Mouse (Mus musculus) forebrain, postnatal 0 days (tissue): ENCODE measurements around the gene Tnik. TPM values are rescaled to one million over a fixed set of nuclear protein-coding genes. Genes with fewer than 3 reads are reported as not detected.
A peak's percentile ranks its signal among the peaks of the same experiment; 100 is the strongest.

ENCODE experiments used
- ATAC-seq: fragments of 200-750 bp; cut with Nextera tagmentation; 2 replicates; pipeline ENCODE4 v1.8.0; 2017; ENCODE audit warnings: mild to moderate bottlenecking, moderate library complexity
- DNase-seq: peaks from one replicate; pipeline ENCODE4 v3.0.0-alpha.2; 2015
- H3K27ac ChIP-seq: fragments of 300-500 bp; sonication (generic); 2 replicates; pipeline ENCODE4 v1.5.1; 2014; ENCODE audit warnings: low read depth, mild to moderate bottlenecking, antibody characterized with exemption, low read length, moderate library complexity, mixed read lengths
- H3K27me3 ChIP-seq: fragments of 300-500 bp; sonication (generic); 2 replicates; pipeline ENCODE4 v1.6.1; 2014; ENCODE audit warnings: mild to moderate bottlenecking, low read length, mixed read lengths; ENCODE audit not compliant: insufficient read depth
- H3K36me3 ChIP-seq: fragments of 300-500 bp; sonication (generic); 2 replicates; pipeline ENCODE4 v1.6.1; 2014; ENCODE audit warnings: mild to moderate bottlenecking, moderate library complexity; ENCODE audit not compliant: insufficient read depth
- H3K4me1 ChIP-seq: fragments of 300-500 bp; sonication (generic); 2 replicates; pipeline ENCODE4 v1.6.1; 2014; ENCODE audit warnings: antibody characterized with exemption; ENCODE audit not compliant: insufficient read depth
- H3K4me2 ChIP-seq: fragments of 300-500 bp; sonication (generic); 2 replicates; pipeline ENCODE4 v1.6.1; 2014; ENCODE audit warnings: low read depth, mild to moderate bottlenecking, moderate library complexity
- H3K4me3 ChIP-seq: fragments of 300-500 bp; sonication (generic); 2 replicates; pipeline ENCODE4 v1.5.1; 2014; ENCODE audit warnings: low read depth, low read length, mixed read lengths
- H3K9ac ChIP-seq: fragments of 300-500 bp; sonication (generic); 2 replicates; pipeline ENCODE4 v1.6.1; 2014; ENCODE audit warnings: mild to moderate bottlenecking
- H3K9me3 ChIP-seq: fragments of 300-500 bp; sonication (generic); 2 replicates; pipeline ENCODE4 v1.6.1; 2016; ENCODE audit warnings: low read length
- CTCF ChIP-seq: sonication (generic); IDR thresholded peaks from 2 replicates; pipeline ENCODE4 v1.5.1; 2016; ENCODE audit warnings: antibody characterized with exemption, control low read depth, low read depth
- WGBS: fragments of 180-500 bp; shearing (Covaris S2); extraction: QIAGEN DNeasy Blood & Tissue Kit; methylation state at CpG from one replicate; pipeline ENCODE4 v1.1.7; 2014; 5-methylcytosine and 5-hydroxymethylcytosine counted together
- microRNA-seq, 2 experiments: library from miRNA; unstranded; fragments of <30 nt; microRNA quantifications; one replicate each; pipeline ENCODE4; 2016
- polyA plus RNA-seq: library from polyadenylated mRNA; unstranded; fragments of >200 nt; fragmentation: Nextera tagmentation; extraction: Ambion mirVana; gene quantifications from 2 replicates; pipeline ENCODE4 v1.2.1, GENCODE M21; 2015
- total RNA-seq: library from RNA; depleted of rRNA; stranded (reverse); fragments of >200 nt; gene quantifications from 2 replicates; pipeline ENCODE4 v1.2.3, GENCODE M21; 2014

Gene Tnik
- total and polyA plus RNA-seq, 2 experiments from 2014 or later = 43.0 to 125 TPM

DNA sequence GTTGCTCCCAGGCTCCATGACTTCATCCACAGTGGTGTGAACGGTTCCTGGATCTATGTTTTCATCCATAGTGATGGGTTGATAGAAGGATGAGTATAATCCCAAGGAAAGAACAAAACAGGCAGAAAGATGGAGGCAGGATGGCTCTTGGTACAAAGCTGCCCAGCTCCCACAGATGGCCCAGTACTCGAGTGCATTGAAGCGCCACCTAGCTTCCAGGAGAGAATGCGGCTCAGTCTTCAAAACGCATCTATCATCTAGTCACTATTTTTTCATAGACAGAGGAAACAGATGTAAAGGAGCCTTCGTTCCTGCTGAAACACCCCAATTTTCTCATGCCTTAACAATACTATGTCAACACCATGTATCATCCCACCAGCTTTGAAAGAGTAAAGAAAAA is 460.5 kb downstream of the Tnik start:
- TF ChIP-seq CTCF = peak; percentile 36
- no peak overlapping the region for H3K9ac ChIP-seq

DNA sequence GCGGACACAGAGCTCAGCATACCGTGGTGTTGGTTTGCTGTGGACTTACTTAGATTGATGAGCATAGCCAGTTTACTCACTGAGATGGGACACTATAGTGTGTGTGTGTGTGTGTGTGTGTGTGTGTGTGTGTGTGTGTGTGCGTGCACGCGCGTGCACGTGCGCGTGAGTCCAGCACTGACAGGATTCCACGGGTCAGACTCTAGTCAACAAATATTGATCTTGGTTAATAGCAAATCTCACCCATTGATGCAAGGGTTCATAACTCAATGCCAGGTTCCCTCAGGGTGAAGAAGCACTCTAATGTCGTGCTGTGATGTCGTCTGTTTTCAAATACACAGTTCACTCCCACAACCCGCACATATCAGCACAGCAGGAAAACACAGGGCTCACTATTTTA is 462.2 kb downstream of the Tnik start:
- TF ChIP-seq CTCF = no peak
- Histone ChIP-seq H3K4me1 (no peaks in the 10 kb centered on the region), H3K9ac (no peak overlapping the region), H3K4me3 (no peak overlapping the region), H3K9me3 (no peaks in the 10 kb centered on the region), H3K27ac (no peak overlapping the region), H3K4me2 (no peak overlapping the region), H3K36me3 (no peaks in the 10 kb centered on the region), H3K27me3 (no peaks in the 10 kb centered on the region)
- 94% methylated on average over 13 of the region's 13 CpGs for WGBS
- no peak for ATAC-seq
- no peak for DNase-seq

More for the DNA sequence above, 460.5 kb downstream of the Tnik start:
- H3K4me2 ChIP-seq = no peak overlapping the region
- no peaks in the 10 kb centered on the region for H3K4me1 ChIP-seq
- no peak overlapping the region for H3K27ac ChIP-seq
- H3K4me3 ChIP-seq = no peak overlapping the region
- H3K36me3 ChIP-seq = no peaks in the 10 kb centered on the region
- WGBS = 59% methylated on average over 6 of the region's 6 CpGs
- no peaks in the 10 kb centered on the region for H3K27me3 ChIP-seq
- no peak for DNase-seq
- ATAC-seq = no peak
- no peaks in the 10 kb centered on the region for H3K9me3 ChIP-seq

Small RNA genes lying within 50 kb of the gene (microRNA-seq; reads per million reads assigned to microRNA genes)
- 0 to 0.85 reads per million in 2 experiments for gene Mir466q
